Mouse (Mus musculus) hindbrain, embryonic 12.5 days (tissue): ENCODE results near the gene Cacna1s. TPM values are rescaled to one million over a fixed set of nuclear protein-coding genes. Genes with fewer than 3 reads are reported as not detected.

Experiments used
- ATAC-seq: fragments of 200-750 bp; cut with Nextera tagmentation; 2 replicates; pipeline ENCODE4 v1.8.0; 2017; ENCODE audit warnings: moderate TSS enrichment; ENCODE audit not compliant: low FRiP score
- H3K27ac ChIP-seq: fragments of 300-500 bp; sonication (generic); 2 replicates; pipeline ENCODE4 v1.5.1; 2016; ENCODE audit warnings: mild to moderate bottlenecking
- H3K27me3 ChIP-seq: fragments of 300-500 bp; sonication (generic); 2 replicates; pipeline ENCODE4 v1.6.1; 2016; ENCODE audit warnings: mild to moderate bottlenecking
- H3K36me3 ChIP-seq: fragments of 300-500 bp; sonication (generic); 2 replicates; pipeline ENCODE4 v1.6.1; 2016; ENCODE audit warnings: mild to moderate bottlenecking
- H3K4me1 ChIP-seq: fragments of 300-500 bp; sonication (generic); 2 replicates; pipeline ENCODE4 v1.6.1; 2016
- H3K4me2 ChIP-seq: fragments of 300-500 bp; sonication (generic); replicated peaks from 2 replicates; pipeline ENCODE4 v1.6.1; 2016; ENCODE audit warnings: mild to moderate bottlenecking
- H3K4me3 ChIP-seq: fragments of 300-500 bp; sonication (generic); 2 replicates; pipeline ENCODE4 v1.5.1; 2016; ENCODE audit warnings: mild to moderate bottlenecking
- H3K9ac ChIP-seq: fragments of 300-500 bp; sonication (generic); 2 replicates; pipeline ENCODE4 v1.6.1; 2016; ENCODE audit warnings: mild to moderate bottlenecking, moderate library complexity
- H3K9me3 ChIP-seq: fragments of 300-500 bp; sonication (generic); replicated peaks from 2 replicates; pipeline ENCODE4 v1.6.1; 2016; ENCODE audit warnings: mild to moderate bottlenecking
- WGBS: fragments of 180-500 bp; shearing (Covaris S2); methylation state at CpG from one replicate; pipeline ENCODE4 v1.1.7; 2016; 5-methylcytosine and 5-hydroxymethylcytosine counted together
- polyA plus RNA-seq: library from polyadenylated mRNA; unstranded; fragments of >200 nt; fragmentation: Nextera tagmentation; extraction: Ambion mirVana; gene quantifications from 2 replicates; pipeline ENCODE4 v1.2.1, GENCODE M21; 2016

The Cacna1s gene
- polyA plus RNA-seq, 1 experiment from 2014 or later, result 0.18 TPM

DNA sequence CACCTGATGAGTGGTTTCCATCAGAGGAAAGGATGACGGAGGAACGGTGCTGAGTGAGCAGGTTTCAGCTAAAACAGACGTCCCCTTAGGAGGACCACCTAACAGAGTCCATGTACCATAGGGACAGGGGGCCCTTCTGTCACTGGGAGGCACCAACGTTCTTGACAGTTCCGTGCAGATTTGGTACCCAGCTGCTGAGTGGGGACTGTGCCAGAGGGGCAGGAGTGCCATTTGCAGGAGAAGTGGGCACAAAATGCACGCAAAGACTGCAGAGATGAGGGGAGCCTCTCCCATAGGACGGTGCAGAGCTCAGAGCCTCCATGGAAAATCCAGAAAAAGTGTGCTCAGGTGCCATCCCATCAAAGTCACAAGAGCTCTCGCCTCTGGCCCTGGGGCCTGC lies 69.5 kb downstream of the Cacna1s start:
- no peaks in the 10 kb centered on the region for H3K36me3 ChIP-seq
- H3K27me3 ChIP-seq, result no peaks in the 10 kb centered on the region
- WGBS, result 87% methylated on average over 8 of the region's 8 CpGs
- ATAC-seq, result no peak
- no peak overlapping the region for H3K27ac ChIP-seq
- no peak overlapping the region for H3K4me2 ChIP-seq
- H3K9ac ChIP-seq, result no peak overlapping the region
- no peak overlapping the region for H3K4me3 ChIP-seq
- H3K9me3 ChIP-seq, result no peaks in the 10 kb centered on the region
- H3K4me1 ChIP-seq, result peaks cover 18% of the 10 kb centered on the region

DNA sequence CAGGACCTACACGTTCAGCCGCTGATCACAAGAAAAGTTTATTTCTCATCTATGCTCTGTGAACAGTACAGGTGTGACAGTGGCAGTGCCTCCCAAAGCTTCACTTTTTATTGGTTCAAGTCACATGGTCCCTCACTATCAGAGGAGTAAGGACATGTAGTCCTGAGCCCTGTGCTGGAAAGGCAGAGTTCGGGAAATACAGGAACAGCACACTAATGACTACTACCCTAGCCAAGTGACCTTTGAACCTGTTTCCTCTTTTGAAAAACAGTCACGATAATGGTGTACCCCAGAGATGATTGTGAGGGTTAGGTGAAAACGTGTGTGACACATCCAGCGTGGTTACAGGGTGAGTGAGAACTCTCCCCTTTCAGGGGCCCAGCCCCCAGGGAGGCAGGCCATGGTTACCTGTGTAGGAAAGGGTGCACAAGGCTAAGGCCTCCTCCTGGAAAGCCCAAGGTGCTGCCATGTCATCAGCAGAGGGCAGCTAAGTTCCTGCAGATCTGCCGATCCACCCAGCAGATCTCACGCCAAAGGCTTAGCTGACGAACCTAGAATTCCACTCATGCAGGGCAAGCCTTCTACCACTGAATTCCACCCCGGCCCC lies 73.7 kb downstream of the Cacna1s start:
- no peak for ATAC-seq
- H3K4me3 ChIP-seq, result no peak overlapping the region
- H3K4me1 ChIP-seq, result peaks cover 21% of the 10 kb centered on the region
- H3K36me3 ChIP-seq, result no peaks in the 10 kb centered on the region
- H3K4me2 ChIP-seq, result no peak overlapping the region
- WGBS, result 78% methylated on average over 10 of the region's 10 CpGs
- H3K9ac ChIP-seq, result no peak overlapping the region
- no peaks in the 10 kb centered on the region for H3K9me3 ChIP-seq
- no peak overlapping the region for H3K27ac ChIP-seq
- no peaks in the 10 kb centered on the region for H3K27me3 ChIP-seq

DNA sequence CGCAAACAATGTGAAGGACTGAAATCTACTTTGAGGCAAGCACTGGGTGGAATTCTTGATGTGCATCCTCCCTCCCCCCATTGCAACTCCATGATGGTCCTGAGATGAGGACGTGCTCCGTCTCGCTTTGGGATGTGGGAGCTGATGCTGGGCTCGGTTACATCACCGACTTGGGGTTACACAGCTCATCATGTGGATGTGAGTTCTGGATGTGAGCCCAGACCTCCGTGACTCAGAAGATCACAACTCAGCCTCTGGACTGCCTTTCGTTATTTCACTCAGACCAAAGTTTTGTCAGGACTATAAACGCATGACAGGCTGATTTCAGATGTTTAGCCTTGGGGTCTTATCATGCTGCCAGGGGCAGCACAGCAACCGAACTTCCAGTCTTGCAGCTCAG lies 74.3 kb downstream of the Cacna1s start:
- H3K27me3 ChIP-seq, result no peaks in the 10 kb centered on the region
- no peak overlapping the region for H3K4me2 ChIP-seq
- H3K9ac ChIP-seq, result no peak overlapping the region
- 87% methylated on average over 10 of the region's 10 CpGs for WGBS
- no peak overlapping the region for H3K27ac ChIP-seq
- no peaks in the 10 kb centered on the region for H3K36me3 ChIP-seq
- no peak for ATAC-seq
- no peak overlapping the region for H3K4me3 ChIP-seq
- peaks cover 22% of the 10 kb centered on the region for H3K4me1 ChIP-seq
- H3K9me3 ChIP-seq, result no peaks in the 10 kb centered on the region

DNA sequence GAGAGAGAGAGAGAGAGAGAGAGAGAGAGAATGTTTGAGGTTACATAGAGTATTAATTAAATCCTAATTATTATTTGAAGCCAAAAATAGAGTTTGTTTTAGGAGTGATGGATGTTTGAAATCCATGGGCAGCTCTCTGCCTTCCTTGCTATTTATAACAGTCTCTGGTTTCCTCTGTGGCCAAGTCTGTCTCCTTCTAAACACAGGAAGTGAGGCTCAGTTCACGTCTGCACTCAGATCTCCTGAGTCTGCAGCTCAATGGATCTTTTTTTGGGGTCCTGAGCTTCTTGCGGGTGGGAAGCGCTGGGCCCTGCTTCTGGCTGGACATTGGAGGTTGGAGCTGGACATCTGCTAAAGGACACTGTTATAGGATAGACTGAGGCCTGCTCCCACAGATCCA lies 75.3 kb downstream of the Cacna1s start:
- no peak overlapping the region for H3K27ac ChIP-seq
- no peaks in the 10 kb centered on the region for H3K36me3 ChIP-seq
- 69% methylated on average over 3 of the region's 3 CpGs for WGBS
- H3K27me3 ChIP-seq, result no peaks in the 10 kb centered on the region
- peaks cover 32% of the 10 kb centered on the region for H3K4me1 ChIP-seq
- H3K9me3 ChIP-seq, result no peaks in the 10 kb centered on the region
- H3K4me3 ChIP-seq, result no peak overlapping the region
- ATAC-seq, result no peak
- no peak overlapping the region for H3K4me2 ChIP-seq
- H3K9ac ChIP-seq, result no peak overlapping the region

DNA sequence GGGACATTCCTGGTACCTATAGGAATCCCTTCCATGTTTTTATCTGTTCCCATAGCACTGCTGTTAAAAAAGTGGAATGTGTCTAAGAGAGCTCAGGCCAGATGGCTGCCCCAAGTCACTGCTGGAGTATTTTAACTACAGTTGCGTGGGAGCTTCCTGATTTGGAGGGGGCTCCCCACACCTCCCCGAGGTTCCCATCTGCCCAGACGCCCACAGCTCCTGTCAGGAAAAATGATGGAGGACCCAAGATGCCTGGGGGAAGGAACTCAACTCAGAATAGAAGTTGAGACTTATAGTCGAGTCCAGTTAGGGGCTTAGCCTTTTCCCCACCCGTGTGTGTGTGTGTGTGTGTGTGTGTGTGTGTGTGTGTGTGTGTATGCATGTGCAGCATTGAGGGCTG lies 75.9 kb downstream of the Cacna1s start:
- Histone ChIP-seq H3K4me2 (no peak overlapping the region), H3K36me3 (no peaks in the 10 kb centered on the region), H3K27ac (0 out of 2 replicates have a peak overlapping the region, but pooled peaks have one; percentile 23), H3K4me3 (no peak overlapping the region), H3K9ac (no peak overlapping the region), H3K4me1 (peaks cover 37% of the 10 kb centered on the region), H3K9me3 (no peaks in the 10 kb centered on the region), H3K27me3 (no peaks in the 10 kb centered on the region)
- no peak for ATAC-seq
- WGBS, result 27% methylated on average over 5 of the region's 5 CpGs

DNA sequence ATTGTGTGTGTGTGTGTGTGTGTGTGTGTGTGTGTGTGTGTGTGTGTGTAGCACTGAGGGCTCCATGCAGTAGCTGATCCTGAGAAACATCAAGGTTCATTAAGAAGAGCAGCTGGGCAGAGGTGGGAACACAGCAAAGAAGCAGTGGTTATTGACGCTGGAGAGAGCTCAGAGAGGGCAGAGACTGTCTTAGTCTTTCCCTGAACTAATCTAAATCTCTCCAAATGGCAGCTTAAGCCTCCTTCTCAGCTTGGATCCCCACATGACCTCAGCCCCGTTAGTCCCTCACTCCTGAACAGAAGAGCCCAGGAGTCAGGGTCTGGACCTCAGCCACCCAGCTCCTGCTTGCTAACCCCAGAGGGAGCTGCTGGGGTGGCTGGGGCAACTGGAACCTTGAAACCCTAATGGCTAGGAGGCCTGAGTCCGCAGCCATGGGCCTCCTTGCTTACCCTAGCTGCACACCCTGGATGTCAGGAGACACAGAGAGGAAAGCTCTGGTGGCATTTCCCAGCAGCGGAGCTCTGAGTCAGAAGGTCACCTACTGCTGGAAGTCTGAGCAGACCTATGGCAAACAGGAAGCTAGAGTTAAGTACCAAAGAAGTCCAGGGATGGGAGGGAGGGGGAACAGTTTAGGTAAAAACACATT lies 76.5 kb downstream of the Cacna1s start:
- Histone ChIP-seq H3K4me3 (no peak overlapping the region), H3K9ac (no peak overlapping the region), H3K27me3 (no peaks in the 10 kb centered on the region), H3K4me2 (no peak overlapping the region), H3K4me1 (peaks cover 44% of the 10 kb centered on the region), H3K27ac (no peak overlapping the region), H3K9me3 (no peaks in the 10 kb centered on the region), H3K36me3 (no peaks in the 10 kb centered on the region)
- ATAC-seq, result no peak
- 55% methylated on average over 4 of the region's 4 CpGs for WGBS

DNA sequence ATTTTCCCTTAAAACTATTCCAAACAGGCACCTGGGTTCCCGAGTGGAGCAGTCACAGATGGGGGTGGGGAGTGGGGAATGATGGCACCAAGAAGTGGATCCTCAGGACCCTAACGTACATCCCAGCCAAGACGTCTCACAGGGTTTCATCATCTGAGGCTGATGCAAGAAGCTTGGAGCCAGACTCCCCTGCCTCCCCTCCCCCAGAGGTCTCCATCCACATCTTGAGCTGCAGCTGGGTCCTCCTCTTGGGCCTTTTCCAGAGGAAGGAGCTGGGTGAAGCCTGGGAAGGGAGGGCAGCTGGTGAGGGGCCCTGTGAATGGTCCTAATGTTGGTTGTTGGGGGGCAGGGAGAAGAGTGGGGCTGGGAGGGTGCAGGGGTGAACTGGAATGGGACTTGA lies 77.6 kb downstream of the Cacna1s start:
- ATAC-seq, result no peak
- Histone ChIP-seq H3K27ac (no peak overlapping the region), H3K27me3 (no peaks in the 10 kb centered on the region), H3K36me3 (no peaks in the 10 kb centered on the region), H3K9ac (no peak overlapping the region), H3K4me3 (peak overlapping the region; percentile 82; the same call in 1 of the 2 replicates), H3K4me2 (peak overlapping the region; percentile 71), H3K4me1 (peaks cover 54% of the 10 kb centered on the region), H3K9me3 (no peaks in the 10 kb centered on the region)
- 57% methylated on average over 3 of the region's 3 CpGs for WGBS

DNA sequence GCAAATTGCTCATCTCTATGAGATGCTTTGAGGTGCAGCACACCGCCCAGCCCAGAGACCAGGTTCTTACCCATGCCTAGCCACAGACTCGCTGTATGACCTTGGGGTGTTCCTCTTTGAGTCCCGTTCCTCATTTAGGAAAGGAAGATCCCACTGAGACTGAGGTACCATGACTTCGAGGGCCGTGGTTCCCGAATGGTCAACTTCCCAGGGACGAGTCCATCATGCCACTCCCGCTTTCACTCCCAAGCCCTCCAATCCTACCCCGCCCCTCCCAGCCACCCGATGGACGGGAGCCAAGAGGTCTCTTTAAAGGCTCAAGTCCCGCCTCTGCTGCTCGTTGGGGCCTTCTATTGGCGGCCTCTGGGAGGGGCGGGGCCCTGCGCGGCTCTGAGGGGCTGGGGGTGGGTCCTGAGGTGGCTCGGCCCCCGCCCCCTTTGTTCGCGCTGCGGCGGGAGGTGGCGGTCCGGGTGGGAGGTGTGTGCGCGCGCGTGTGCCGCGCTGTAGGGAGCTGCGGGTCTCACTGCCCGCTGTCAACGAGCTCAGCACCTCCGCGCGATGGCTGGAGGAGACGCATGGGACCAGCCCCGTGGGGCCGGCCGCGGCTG lies 78.5 kb downstream of the Cacna1s start, which contains the start of gene Kif21b:
TSS of gene Kif21b (plus strand) at position 439 of the 608 bp plus-strand sequence.
- peaks cover 64% of the 10 kb centered on the region for H3K4me1 ChIP-seq
- H3K27ac ChIP-seq, result peak within 1 kb of the TSS; percentile 93
- no peaks in the 10 kb centered on the region for H3K27me3 ChIP-seq
- H3K36me3 ChIP-seq, result no peaks in the 10 kb centered on the region
- no peaks in the 10 kb centered on the region for H3K9me3 ChIP-seq
- peak within 1 kb of the TSS; percentile 96 for H3K9ac ChIP-seq
- peak within 1 kb of the TSS; percentile 71 for H3K4me2 ChIP-seq
- H3K4me3 ChIP-seq, result peak within 1 kb of the TSS; percentile 82
- ATAC-seq, result peak; percentile 92
- WGBS, result under 1% methylated on average over 33 of the region's 42 CpGs

DNA sequence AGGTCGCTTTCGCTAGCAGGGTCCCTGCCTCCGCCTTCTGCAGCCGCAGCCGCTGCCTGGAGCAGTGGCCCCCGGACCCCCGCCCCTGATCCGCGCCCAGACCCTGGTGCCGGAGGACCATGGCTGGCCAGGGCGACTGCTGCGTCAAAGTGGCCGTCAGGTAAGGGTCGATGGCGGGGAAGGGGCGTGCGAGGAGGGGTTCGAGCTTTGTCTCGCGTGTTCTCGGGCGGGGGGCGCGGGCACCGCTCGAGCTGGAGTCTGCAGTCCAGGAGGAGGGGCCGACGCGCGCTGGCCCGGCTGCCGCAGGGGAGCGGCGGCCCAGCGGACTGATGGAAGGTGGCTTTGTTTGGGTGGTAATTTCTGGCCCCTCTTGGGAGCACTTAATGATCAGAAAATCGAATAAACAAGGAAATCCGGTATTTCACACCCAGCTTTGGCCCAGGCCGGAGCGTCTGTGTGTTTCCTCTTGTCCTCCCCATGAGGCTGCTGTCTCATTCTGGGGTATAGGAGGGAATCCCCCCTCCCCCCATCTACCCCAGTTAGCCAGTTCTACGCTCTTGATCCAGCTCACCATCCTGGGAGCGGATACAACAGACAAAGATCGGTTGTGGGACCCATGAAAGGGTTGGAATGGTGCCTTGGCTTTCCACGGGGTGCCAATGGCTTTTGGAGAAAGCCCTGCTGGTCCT lies 79.2 kb downstream of the Cacna1s start:
- Histone ChIP-seq H3K27ac (peak overlapping the region; percentile 93), H3K9ac (peak overlapping the region; percentile 96), H3K4me1 (peaks cover 71% of the 10 kb centered on the region), H3K9me3 (no peaks in the 10 kb centered on the region), H3K4me3 (peak overlapping the region; percentile 82), H3K4me2 (peak overlapping the region; percentile 71), H3K27me3 (no peaks in the 10 kb centered on the region), H3K36me3 (no peaks in the 10 kb centered on the region)
- peak; percentile 58 for ATAC-seq
- under 1% methylated on average over 42 of the region's 43 CpGs for WGBS

DNA sequence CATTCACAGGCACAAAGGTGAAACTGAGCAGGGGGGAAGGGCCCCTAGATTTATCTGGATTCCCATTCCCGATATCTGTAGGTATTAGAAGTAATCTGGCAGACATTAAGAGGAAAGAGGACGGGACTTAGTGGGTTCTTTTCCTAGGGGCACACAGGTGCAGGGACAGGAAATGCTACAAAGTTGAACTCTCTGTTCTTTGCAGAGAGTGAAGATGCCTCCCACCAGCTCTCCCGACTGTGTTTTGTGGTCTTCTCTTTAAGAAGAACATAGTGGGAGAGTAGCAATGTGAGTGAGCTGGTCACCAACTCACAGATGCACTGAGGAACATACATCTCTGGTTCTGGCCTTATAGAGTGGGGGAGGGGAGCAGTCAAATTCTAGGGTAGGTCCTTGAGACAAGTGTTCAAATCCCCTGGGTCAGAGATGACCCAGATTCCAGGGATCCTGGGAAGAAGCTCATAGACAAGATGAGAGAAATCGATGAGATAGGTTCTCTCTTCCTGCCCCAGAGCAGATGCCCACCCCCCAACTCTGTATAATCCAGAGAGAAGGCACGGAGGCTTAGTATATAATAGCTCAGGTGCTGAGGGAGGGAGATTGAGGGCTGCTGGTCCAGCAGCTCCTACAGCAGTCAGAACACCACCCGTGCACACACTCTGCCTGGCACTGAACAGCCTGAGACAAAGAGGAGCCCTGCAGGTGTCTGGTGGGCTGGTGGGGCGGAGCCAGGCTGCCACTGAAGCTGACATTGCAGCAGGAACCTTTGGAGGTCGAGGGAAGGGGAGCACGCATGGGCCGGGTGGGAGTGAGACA lies 80.0 kb downstream of the Cacna1s start:
- peaks cover 79% of the 10 kb centered on the region for H3K4me1 ChIP-seq
- 29% methylated on average over 10 of the region's 10 CpGs for WGBS
- ATAC-seq, result no peak

DNA sequence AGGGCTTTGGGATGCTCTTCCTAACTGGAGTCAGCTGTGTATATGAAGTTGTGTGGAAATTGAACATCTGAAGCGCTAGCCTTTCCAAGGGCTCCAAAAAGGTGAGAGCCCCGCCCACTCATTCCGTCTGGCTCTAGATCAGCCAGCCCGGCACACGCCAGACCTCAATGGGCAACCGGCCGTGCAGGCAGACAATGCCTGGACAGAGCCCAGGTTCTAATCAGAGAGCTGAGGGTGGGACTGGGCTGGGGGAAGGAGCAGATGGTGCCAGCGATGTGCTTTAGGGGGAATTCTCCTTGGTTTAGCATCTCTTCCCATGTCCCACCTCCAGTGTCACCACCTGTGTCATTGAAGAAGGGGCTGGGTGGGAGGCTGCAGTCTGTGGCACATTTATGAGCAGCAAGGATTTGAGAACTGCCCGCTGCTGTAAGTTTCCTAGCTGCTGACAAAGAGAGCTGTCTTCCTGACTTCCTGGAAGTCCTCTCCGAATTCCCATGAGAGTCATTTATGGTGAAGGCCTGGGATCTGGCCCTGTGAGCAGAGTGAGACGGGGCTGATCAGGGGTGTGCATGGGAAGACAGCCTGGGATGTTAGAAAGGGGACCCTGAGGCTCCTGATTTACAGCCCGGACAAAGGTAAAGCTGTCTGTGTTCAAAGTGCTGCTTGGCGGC lies 81.2 kb downstream of the Cacna1s start:
- no peaks in the 10 kb centered on the region for H3K9me3 ChIP-seq
- WGBS, result 37% methylated on average over 13 of the region's 13 CpGs
- no peaks in the 10 kb centered on the region for H3K27me3 ChIP-seq
- H3K9ac ChIP-seq, result peak overlapping the region; percentile 96
- H3K4me2 ChIP-seq, result peak overlapping the region; percentile 71
- no peaks in the 10 kb centered on the region for H3K36me3 ChIP-seq
- H3K4me1 ChIP-seq, result peaks cover 86% of the 10 kb centered on the region
- peak overlapping the region; percentile 93 for H3K27ac ChIP-seq
- ATAC-seq, result no peak
- H3K4me3 ChIP-seq, result peak overlapping the region; percentile 82

More for the DNA sequence above, 80.0 kb downstream of the Cacna1s start:
- Histone ChIP-seq H3K4me2 (peak overlapping the region; percentile 71), H3K9ac (peak overlapping the region; percentile 96), H3K9me3 (no peaks in the 10 kb centered on the region), H3K36me3 (no peaks in the 10 kb centered on the region), H3K4me3 (peak overlapping the region; percentile 82), H3K27ac (peak overlapping the region; percentile 93), H3K27me3 (no peaks in the 10 kb centered on the region)
